Mouse (Mus musculus) limb, embryonic 11.5 days (tissue): ENCODE results near the gene Ndufaf8. TPM values are rescaled to one million over a fixed set of nuclear protein-coding genes. Genes with fewer than 3 reads are reported as not detected.
A peak's percentile ranks its signal among the peaks of the same experiment; 100 is the strongest.

Experiments used
- ATAC-seq: fragments of 200-750 bp; cut with Nextera tagmentation; 2 replicates; pipeline ENCODE4 v1.8.0; 2017; ENCODE audit warnings: low read depth; ENCODE audit not compliant: insufficient number of reproducible peaks, low FRiP score, low TSS enrichment
- DNase-seq: peaks from one replicate; pipeline ENCODE4 v3.0.0-alpha.2; 2015; ENCODE audit warnings: low spot score
- H3K27ac ChIP-seq: fragments of 300-500 bp; sonication (generic); replicated peaks from 2 replicates; pipeline ENCODE4 v1.5.1; 2014; ENCODE audit warnings: low read depth, mild to moderate bottlenecking, low read length
- H3K27me3 ChIP-seq: fragments of 300-500 bp; sonication (generic); 2 replicates; pipeline ENCODE4 v1.6.1; 2014; ENCODE audit warnings: mild to moderate bottlenecking, low read length, mixed read lengths; ENCODE audit not compliant: control insufficient read depth, insufficient read depth
- H3K36me3 ChIP-seq: fragments of 300-500 bp; sonication (generic); 2 replicates; pipeline ENCODE4 v1.6.1; 2014; ENCODE audit warnings: mild to moderate bottlenecking, low read length, moderate library complexity, mixed read lengths; ENCODE audit not compliant: control insufficient read depth, insufficient read depth
- H3K4me1 ChIP-seq: fragments of 300-500 bp; sonication (generic); 2 replicates; pipeline ENCODE4 v1.6.1; 2014; ENCODE audit warnings: low read length, mixed read lengths; ENCODE audit not compliant: control insufficient read depth, insufficient read depth
- H3K4me2 ChIP-seq: fragments of 300-500 bp; sonication (generic); 2 replicates; pipeline ENCODE4 v1.6.1; 2014; ENCODE audit warnings: low read depth, mild to moderate bottlenecking, moderate library complexity; ENCODE audit not compliant: severe bottlenecking
- H3K4me3 ChIP-seq: fragments of 300-500 bp; sonication (generic); 2 replicates; pipeline ENCODE4 v1.5.1; 2014; ENCODE audit warnings: low read depth, low read length
- H3K9ac ChIP-seq: fragments of 300-500 bp; sonication (generic); 2 replicates; pipeline ENCODE4 v1.6.1; 2014; ENCODE audit warnings: mild to moderate bottlenecking, low read length
- H3K9me3 ChIP-seq: fragments of 300-500 bp; sonication (generic); 2 replicates; pipeline ENCODE4 v1.6.1; 2016; ENCODE audit warnings: low read length; ENCODE audit not compliant: control insufficient read depth
- WGBS: fragments of 180-500 bp; shearing (Covaris S2); extraction: QIAGEN DNeasy Blood & Tissue Kit; methylation state at CpG from one replicate; pipeline ENCODE4 v1.1.7; 2014; 5-methylcytosine and 5-hydroxymethylcytosine counted together
- polyA plus RNA-seq: library from polyadenylated mRNA; unstranded; fragments of >200 nt; fragmentation: Nextera tagmentation; extraction: Ambion mirVana; gene quantifications from 2 replicates; pipeline ENCODE4 v1.2.1, GENCODE M21; 2014

The Ndufaf8 gene
- polyA plus RNA-seq, 1 experiment from 2014 or later: 71.3 TPM

DNA sequence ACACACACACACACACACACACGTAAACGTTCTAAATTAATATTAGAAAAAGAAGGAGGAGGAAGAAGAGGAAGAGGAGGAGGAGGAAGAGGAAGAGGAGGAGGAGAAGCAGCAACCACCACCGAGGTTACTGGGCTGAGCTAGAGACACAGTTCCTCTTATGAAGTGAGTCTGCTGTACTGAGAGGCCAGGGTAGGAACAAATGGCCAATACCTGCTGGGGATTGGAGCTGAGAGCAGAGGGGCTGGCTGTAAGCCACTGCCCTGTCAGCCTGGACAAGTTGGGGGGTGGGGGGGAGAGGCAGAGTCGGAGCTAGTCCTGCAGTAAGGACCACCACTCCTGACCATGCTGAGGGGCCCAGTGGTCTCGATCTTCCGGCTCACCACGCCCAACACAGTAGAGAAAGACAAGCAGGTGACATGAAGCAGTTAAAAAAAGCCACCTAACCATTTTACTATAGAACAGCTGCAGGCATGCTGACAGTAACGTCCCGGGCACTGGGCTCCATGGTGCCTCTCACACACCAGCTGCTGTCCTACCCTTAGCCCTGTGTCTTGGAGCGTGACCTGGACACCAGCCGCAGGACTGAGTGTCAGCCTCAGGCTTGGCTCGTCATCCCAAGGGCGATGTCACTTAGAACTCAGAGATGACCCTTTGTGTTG is 34.6 kb upstream of the Ndufaf8 start:
- no peaks in the 10 kb centered on the region for H3K27me3 ChIP-seq
- ATAC-seq (no peak), DNase-seq (no peak)
- no peaks in the 10 kb centered on the region for H3K9me3 ChIP-seq
- WGBS: 91% methylated on average over 13 of the region's 13 CpGs
- H3K9ac ChIP-seq: no peak overlapping the region
- no peaks in the 10 kb centered on the region for H3K4me1 ChIP-seq
- no peak overlapping the region for H3K4me2 ChIP-seq
- H3K4me3 ChIP-seq: no peak overlapping the region
- H3K27ac ChIP-seq: no peak overlapping the region
- peaks cover 7% of the 10 kb centered on the region; the same call in 1 of the 2 replicates for H3K36me3 ChIP-seq

DNA sequence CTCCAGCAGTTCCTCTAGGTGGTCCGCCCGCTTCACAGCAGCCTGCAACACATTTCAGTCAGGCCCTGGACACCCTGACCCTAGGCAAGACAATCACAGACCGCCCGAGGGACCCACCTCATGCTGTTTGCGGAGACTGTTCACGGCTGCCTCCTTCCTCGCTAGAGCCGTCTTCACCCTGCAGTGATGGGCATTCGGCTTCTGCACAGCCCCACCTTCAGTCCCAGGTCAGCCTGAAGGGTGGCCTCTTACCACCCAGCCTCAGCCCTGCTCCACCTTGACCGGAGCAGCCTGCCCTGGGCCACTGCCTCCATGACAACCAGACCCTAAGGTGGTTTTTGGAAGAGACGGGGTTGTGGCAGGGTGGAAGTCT is 34.1 kb upstream of the Ndufaf8 start:
- H3K4me2 ChIP-seq: no peak overlapping the region
- no peaks in the 10 kb centered on the region for H3K4me1 ChIP-seq
- no peak overlapping the region for H3K27ac ChIP-seq
- no peaks in the 10 kb centered on the region for H3K27me3 ChIP-seq
- ATAC-seq: no peak
- no peak for DNase-seq
- no peaks in the 10 kb centered on the region for H3K9me3 ChIP-seq
- H3K36me3 ChIP-seq: peaks cover 7% of the 10 kb centered on the region; the same call in 1 of the 2 replicates
- no peak overlapping the region for H3K4me3 ChIP-seq
- no peak overlapping the region for H3K9ac ChIP-seq
- WGBS: 91% methylated on average over 11 of the region's 11 CpGs

DNA sequence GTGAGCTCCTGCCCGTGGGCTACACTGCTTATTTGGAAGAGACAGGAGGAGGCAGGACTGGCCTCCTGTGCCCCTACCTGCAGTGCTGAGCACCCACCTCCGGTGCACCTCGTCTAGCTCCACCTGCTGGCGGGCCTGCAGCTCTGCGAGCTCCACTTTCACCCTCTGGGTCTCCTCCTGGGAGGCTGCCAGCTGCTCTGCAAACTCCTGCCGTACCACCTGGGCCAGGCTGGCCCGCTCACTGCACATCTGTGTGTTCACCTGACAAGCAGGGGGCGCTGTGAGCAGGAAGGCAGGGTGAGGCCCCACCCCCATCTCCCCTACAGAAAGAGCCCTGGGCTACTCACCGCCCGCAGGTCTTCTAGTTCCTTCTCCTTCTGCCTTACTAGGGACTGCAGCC is 33.4 kb upstream of the Ndufaf8 start:
- H3K9ac ChIP-seq: no peak overlapping the region
- ATAC-seq: peak; percentile 16; the same call in 1 of the 2 replicates
- H3K9me3 ChIP-seq: no peaks in the 10 kb centered on the region
- no peaks in the 10 kb centered on the region for H3K4me1 ChIP-seq
- H3K36me3 ChIP-seq: peaks cover 9% of the 10 kb centered on the region; the same call in 1 of the 2 replicates
- no peak overlapping the region for H3K4me2 ChIP-seq
- 36% methylated on average over 10 of the region's 10 CpGs for WGBS
- H3K27ac ChIP-seq: no peak overlapping the region
- H3K27me3 ChIP-seq: no peaks in the 10 kb centered on the region
- peak; percentile 66 for DNase-seq
- no peak overlapping the region for H3K4me3 ChIP-seq

DNA sequence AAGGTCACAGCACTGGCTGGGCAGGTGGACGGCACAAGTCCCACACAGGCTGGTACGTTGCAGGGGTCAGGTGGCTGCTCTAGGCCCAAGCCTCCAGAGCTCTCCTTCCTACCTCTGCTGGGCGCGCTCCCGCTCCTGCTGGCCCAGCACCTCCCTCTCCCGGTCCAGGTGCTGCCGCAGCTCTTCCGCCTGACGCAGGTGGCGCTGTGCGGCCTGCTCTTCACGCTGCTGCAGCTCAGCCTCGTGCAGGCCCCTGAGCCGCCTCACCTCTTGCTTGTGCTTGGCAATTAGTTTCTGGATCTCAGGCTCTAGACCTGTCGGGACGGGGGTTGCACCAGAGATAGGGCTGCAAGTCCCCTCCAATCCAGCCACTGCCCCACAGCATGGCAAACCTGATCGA is 30.9 kb upstream of the Ndufaf8 start:
- H3K27me3 ChIP-seq: no peaks in the 10 kb centered on the region
- H3K4me2 ChIP-seq: no peak overlapping the region
- H3K4me3 ChIP-seq: no peak overlapping the region
- no peaks in the 10 kb centered on the region for H3K9me3 ChIP-seq
- 51% methylated on average over 17 of the region's 17 CpGs for WGBS
- H3K4me1 ChIP-seq: no peaks in the 10 kb centered on the region
- H3K9ac ChIP-seq: no peak overlapping the region
- no peak overlapping the region for H3K27ac ChIP-seq
- DNase-seq (peak; percentile 49), ATAC-seq (no peak)
- peaks cover 14% of the 10 kb centered on the region; the same call in 1 of the 2 replicates for H3K36me3 ChIP-seq

DNA sequence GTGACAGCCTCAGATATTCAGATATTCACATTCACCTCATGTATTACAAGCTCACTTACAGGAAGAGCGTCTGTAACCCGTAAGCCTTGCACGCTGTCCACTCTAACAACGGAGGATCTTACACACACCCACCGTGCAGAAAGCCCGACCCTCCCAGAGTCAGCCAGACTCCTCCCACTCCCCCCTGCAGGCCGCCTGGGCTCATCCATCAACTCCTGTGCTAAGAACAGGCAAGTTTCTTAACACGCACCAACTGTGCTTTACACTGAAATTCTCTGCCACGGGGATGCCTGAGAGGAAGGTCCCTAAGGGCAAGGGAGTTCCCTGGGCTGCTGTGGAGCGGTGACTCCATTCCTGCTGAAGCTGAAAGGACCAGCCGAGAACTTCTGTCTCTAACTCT is 29.5 kb upstream of the Ndufaf8 start:
- ATAC-seq (no peak), DNase-seq (no peak)
- H3K4me3 ChIP-seq: no peak overlapping the region

DNA sequence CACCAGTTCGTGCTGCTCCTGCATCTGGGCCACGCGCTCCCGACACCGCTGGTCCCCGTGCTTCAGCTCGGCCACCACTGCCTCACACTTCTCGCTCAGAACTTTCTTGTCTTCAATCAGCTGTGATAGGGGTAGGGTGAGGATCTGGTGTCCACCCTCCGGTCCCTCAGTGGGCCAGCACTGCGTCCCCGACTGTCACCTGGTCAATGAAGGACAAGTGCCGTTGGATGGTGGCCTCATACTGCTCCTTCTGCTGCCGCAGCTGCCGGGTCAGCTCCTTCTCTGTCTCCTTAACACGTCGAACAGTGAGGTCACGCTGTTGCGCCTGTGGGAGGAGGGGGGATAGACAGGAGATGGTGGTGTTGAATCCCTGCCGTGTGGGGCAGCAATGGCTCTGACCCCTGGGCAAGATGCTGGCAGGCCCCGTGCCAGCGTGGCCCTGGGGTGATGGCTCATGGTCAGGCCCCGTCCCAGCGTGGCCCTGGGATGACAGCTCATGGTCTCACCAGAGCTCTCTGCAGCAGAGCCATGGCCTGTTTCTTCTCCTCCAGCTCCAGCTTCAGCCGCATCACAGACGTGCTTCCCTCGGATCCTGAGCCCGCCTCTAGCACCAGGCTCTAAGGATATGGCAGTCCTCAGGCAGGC is 28.3 kb upstream of the Ndufaf8 start:
- Histone ChIP-seq H3K9me3 (no peaks in the 10 kb centered on the region), H3K4me3 (no peak overlapping the region), H3K27ac (no peak overlapping the region), H3K4me1 (peaks cover 8% of the 10 kb centered on the region; the same call in 1 of the 2 replicates), H3K4me2 (no peak overlapping the region), H3K9ac (no peak overlapping the region), H3K27me3 (no peaks in the 10 kb centered on the region), H3K36me3 (peaks cover 14% of the 10 kb centered on the region)
- WGBS: 91% methylated on average over 27 of the region's 27 CpGs
- no peak for DNase-seq
- ATAC-seq: no peak

More for the DNA sequence above, 29.5 kb upstream of the Ndufaf8 start:
- Histone ChIP-seq H3K9me3 (no peaks in the 10 kb centered on the region), H3K27me3 (no peaks in the 10 kb centered on the region), H3K4me1 (no peaks in the 10 kb centered on the region), H3K9ac (peak overlapping the region; percentile 27; the same call in 1 of the 2 replicates), H3K36me3 (peaks cover 12% of the 10 kb centered on the region), H3K4me2 (no peak overlapping the region), H3K27ac (no peak overlapping the region)
- WGBS: 41% methylated on average over 11 of the region's 11 CpGs

DNA sequence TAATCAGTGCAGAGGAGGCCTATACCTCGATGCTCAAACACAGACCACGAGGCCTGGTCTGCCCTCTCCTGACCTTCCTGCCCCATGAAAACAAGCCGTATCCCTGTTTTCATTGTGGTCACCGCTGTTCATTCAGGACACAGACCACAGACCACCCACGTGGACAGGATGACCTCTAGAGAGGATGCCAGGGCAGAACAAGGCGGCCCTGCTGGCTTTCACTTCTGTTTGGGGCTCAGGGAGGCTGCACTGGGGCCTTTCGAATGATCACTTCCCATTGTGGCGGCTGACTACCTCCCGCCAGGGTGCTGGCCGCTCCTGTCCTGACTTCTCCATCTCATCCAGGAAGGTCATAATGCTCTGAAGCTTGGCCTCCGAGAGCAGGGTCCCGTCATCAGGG is 27.7 kb upstream of the Ndufaf8 start:
- H3K4me3 ChIP-seq: no peak overlapping the region
- no peak overlapping the region for H3K4me2 ChIP-seq
- no peak for ATAC-seq
- H3K9me3 ChIP-seq: no peaks in the 10 kb centered on the region
- peaks cover 14% of the 10 kb centered on the region for H3K36me3 ChIP-seq
- no peak for DNase-seq
- H3K27ac ChIP-seq: no peak overlapping the region
- peaks cover 10% of the 10 kb centered on the region; the same call in 1 of the 2 replicates for H3K4me1 ChIP-seq
- H3K27me3 ChIP-seq: no peaks in the 10 kb centered on the region
- 64% methylated on average over 12 of the region's 12 CpGs for WGBS
- H3K9ac ChIP-seq: no peak overlapping the region

DNA sequence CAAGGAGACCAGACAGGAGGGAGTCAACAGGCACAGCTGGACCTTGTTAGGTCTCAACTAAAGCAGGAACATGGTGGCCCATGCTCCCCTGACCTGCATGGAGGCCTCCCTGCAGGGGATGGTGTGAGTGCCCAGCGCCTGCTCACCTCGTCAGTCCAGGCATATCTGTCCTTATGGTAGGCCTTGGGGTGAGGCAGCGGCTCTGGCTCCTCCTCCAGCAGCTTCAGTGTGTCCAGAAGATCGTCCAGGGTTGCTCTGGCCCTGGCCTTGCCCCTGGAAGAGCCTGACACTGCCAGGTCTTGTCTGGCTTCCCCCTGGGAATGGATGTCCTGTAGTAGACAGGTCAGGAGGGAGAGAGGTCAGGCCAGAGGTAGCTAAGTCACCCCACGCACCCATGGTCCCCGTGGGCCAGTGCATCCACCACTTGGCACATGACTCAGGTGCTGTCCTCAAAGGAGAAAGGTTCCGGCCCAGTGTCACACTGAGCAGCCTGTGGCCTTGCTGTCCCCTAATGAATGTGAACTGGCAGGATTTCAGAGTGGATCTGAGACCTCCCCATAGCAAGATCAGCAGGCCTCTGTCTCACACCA is 26.9 kb upstream of the Ndufaf8 start:
- no peaks in the 10 kb centered on the region for H3K9me3 ChIP-seq
- 75% methylated on average over 7 of the region's 7 CpGs for WGBS
- DNase-seq (no peak), ATAC-seq (no peak)
- H3K27me3 ChIP-seq: no peaks in the 10 kb centered on the region
- H3K4me3 ChIP-seq: no peak overlapping the region
- H3K4me2 ChIP-seq: no peak overlapping the region
- peaks cover 18% of the 10 kb centered on the region for H3K36me3 ChIP-seq
- H3K4me1 ChIP-seq: peaks cover 10% of the 10 kb centered on the region; the same call in 1 of the 2 replicates
- H3K9ac ChIP-seq: no peak overlapping the region
- H3K27ac ChIP-seq: no peak overlapping the region
